Mouse (Mus musculus) heart, postnatal 0 days (tissue): ENCODE measurements around the gene Mettl26.

Source experiments
- CTCF ChIP-seq: IDR thresholded peaks from 2 replicates; pipeline ENCODE4 v1.5.1; 2016; ENCODE audit warnings: antibody characterized with exemption, control low read depth, low read depth
- EP300 ChIP-seq: IDR thresholded peaks from 2 replicates; pipeline ENCODE4 v1.6.1; 2016; ENCODE audit warnings: antibody characterized with exemption, low read depth

DNA sequence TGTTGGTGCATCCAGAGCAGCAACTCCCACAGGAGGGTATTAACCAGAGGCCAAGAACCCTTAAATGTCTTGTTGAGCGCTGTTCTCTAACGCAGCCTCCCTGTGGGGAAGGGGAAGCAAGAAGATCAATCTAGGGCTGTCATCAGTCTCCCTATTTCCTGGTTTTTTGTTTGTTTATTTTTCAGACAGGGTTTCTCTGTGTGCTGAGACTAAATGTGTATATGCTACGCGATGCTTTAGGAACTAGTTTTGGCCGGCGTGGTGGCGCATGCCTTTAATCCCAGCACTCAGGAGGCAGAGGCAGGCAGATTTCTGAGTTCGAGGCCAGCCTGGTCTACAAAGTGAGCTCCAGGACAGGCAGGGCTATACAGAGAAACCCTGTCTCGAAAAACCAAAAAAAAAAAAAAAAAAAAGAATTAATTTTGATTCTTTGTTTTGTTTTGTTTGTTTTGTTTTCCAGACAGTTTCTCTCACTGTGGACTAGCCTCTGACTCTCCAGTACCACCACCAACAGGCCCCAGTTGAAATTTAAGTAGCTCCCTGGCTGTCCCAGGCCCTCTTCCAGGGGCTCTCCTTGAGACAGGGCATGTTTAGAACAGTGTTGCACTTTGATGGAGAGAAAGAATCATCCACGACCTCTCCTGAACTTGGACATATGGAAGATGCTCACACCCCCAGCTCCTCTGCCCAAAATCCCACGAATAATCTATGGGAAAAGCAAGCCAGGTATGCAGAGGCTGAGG, 1.3 kb upstream of the Mettl26 start:
- TF ChIP-seq CTCF, result no peak
- no peak for TF ChIP-seq EP300
